Mouse (Mus musculus) brain, embryonic 14.5 days (tissue): ENCODE measurements around the gene Ms4a15. TPM values are rescaled to one million over a fixed set of nuclear protein-coding genes. Genes with fewer than 3 reads are reported as not detected.

Experiments used
- DNase-seq: peaks from one replicate; pipeline ENCODE4 v3.0.0-alpha.2; 2011; ENCODE audit warnings: low read depth
- CTCF ChIP-seq: fragments of 200-500 bp; IDR thresholded peaks from 2 replicates; pipeline ENCODE4 v1.5.1; 2012; ENCODE audit warnings: inconsistent platforms, mild to moderate bottlenecking, moderate library complexity, borderline replicate concordance; ENCODE audit not compliant: insufficient read depth, insufficient read length; ENCODE audit errors: extremely low read depth
- POLR2A ChIP-seq: fragments of 200-500 bp; IDR thresholded peaks from 2 replicates; pipeline ENCODE4 v1.6.1; 2012; ENCODE audit warnings: mild to moderate bottlenecking, inconsistent platforms, borderline replicate concordance; ENCODE audit not compliant: poor library complexity, insufficient read depth, insufficient read length, severe bottlenecking; ENCODE audit errors: extremely low read depth
- polyA plus RNA-seq: library from polyadenylated mRNA; depleted of rRNA; stranded (reverse); fragments of >200 nt; gene quantifications from 2 replicates; pipeline ENCODE4 v1.2.3, GENCODE M21; 2012

Gene Ms4a15
- polyA plus RNA-seq, 1 experiment: not detected

GRCm38 (mm10) chr19:10959085-10959977 lies 33.7 kb downstream of the Ms4a15 start:
- DNase-seq: peak; percentile 84
- no peak for TF ChIP-seq POLR2A
- peak; percentile 62; the same call in 1 of the 2 replicates for TF ChIP-seq CTCF

DNA sequence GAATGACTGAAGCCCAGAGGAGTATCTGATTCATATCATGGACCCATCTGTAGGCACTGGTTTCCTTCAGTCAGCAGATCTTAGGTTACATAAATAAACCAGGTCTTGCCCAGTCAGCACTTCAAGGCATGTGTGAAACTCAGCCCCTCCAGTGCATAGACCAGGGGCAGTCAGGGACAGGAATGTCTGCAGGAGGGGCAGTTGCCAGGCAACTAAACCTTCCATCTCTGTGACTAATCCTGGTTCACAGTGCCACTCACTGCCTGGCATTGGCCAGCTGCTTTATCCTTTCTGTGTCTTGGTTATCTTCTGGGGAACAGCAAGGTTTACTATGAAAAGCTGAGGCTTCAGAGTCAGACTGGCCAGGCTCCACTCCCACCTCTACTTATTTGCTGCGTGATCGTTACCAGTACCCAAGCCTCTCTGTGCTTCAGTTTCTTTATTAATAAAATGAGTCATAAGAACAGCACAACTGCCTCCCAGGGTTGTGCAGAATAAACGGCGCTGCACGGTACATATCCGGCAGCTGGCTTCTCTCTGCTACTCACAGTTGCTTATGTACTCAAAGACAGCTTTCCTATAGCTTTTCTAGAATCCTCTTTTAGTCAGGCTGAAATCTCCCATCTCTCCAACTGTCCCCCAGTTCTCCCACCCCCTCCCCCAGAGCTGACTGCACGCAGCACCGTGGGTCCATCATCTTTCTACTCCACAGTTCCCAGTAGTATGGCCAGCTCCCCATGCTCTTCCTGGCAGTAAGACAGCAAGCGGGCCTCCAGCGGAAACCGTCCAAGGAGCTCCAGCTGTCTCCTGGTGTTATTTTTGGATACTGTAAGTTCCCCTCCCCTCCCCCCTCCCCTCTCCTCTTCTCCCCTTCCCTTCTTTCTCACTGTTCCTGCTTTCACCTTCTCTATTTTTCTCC lies 40.8 kb downstream of the Ms4a15 start:
- DNase-seq: peak; percentile 65
- no peak for TF ChIP-seq POLR2A
- no peak for TF ChIP-seq CTCF

DNA sequence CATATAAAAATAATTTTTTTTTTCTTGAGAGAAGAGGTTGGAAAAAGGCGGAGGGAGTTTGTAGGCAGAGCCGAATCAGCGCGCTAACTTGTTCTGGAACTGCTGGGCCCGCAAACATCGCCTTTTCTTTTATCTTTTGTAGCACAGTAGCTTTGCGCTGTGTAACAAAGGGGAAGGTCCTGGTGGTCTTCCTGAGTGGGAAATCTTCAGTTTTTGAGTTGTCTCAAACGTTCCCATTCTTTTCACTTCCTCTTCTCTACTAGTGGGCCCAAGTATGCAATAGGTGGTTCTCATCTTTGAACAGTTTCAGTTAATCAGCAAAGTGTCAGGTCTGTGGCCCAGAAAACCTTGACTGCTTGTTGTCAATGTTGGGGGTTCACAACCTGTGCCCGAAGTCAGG lies 43.5 kb downstream of the Ms4a15 start:
- no peak for TF ChIP-seq POLR2A
- TF ChIP-seq CTCF: no peak

DNA sequence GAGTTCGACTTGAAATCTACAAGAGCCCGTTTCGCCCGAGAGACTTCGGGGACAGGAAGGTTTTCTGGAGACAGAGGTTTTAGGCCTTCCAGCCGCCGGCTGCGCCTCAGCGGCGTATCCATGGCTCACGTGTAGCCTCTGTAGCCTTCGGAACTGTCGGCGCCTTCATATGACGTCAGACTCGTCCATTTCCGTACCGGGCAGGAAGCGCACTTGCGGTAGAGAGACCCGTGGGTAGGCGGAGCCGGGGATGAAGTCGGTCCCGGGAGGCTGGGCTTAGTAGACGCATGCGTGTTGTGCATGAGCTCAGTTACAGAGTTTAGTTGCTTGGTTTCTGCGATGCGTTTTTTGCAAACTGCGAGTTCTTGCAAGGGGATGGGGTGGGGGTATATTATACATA lies 43.9 kb downstream of the Ms4a15 start, which contains the start of gene Ccdc86:
TSS of gene Ccdc86 (minus strand) at position 155 of the 400 bp plus-strand sequence.
- no peak for TF ChIP-seq CTCF
- peak; percentile 39; the same call in 1 of the 2 replicates for TF ChIP-seq POLR2A
- peak; percentile 100 for DNase-seq

More for the DNA sequence above, 43.5 kb downstream of the Ms4a15 start:
- DNase-seq: no peak

DNA sequence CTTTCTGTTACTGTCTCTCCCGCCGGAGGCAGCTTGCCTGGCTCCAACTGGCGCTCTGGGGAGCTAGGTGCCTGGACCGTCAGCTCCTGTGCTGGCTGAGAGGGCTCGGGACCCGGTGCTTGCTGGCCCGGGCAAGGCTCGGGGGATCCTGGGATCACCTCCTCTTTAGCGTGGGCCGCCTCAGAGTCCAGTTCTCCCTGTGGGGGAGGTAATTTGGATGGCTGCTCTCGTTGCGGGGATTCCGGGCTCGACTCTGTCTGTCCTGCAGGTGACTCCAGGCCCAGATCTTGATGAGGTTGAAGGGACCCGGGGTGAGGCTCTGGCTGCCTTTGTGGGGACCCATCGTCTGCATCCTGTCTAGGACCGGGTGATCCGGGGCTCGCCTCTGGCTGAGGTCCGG lies 44.6 kb downstream of the Ms4a15 start:
- no peak for DNase-seq
- TF ChIP-seq CTCF: no peak

DNA sequence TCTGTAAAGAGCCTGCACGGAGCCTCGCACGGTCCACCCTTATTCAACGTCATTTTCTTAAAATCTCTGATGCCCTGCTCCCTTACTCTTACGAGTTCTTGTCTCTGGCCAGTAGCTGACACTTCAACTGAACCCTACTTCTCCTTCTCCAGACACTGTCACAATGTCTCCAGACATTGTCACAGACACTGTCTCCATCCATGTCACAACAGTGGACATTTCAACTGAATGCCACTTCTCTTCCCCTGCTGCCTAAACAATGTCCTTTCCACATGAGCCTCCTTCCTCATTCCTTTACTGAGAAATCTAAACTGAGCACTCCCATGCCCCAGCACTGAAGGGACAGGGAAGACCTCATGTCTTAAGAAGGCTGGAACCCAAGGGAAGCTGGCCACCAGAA lies 45.8 kb downstream of the Ms4a15 start:
- no peak for DNase-seq
- TF ChIP-seq POLR2A (no peak), CTCF (no peak)

- no peak for TF ChIP-seq CTCF
- no peak for TF ChIP-seq POLR2A
- no peak for DNase-seq
These were observed 46.5 kb downstream of the Ms4a15 start for GRCm38 (mm10) chr19:10946506-10946905.

GRCm38 (mm10) chr19:10943955-10944354 lies 49.1 kb downstream of the Ms4a15 start:
- TF ChIP-seq CTCF (no peak), POLR2A (no peak)

DNA sequence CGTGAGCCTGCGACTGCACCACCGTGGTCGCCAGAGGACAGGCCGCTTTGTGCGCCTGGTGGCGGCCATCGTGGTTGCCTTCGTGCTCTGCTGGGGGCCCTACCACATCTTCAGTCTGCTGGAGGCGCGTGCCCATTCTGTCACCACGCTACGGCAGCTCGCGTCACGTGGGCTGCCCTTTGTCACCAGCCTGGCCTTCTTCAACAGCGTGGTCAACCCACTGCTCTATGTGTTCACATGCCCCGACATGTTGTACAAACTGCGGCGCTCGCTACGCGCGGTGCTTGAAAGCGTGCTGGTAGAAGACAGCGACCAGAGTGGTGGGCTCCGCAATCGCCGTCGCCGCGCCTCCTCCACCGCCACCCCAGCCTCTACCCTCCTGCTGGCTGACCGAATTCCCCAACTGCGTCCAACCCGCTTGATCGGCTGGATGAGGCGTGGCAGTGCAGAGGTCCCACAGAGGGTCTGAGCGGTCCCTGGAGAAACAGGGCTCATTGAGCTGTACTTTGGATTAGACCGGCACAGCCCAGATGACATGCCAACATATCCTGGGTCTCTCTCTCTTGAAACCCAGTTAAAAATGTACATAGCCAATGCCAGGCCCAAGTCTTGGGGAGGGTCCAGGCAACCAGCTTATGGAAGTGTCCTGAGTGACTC lies 52.1 kb downstream of the Ms4a15 start:
- no peak for TF ChIP-seq CTCF
- TF ChIP-seq POLR2A: no peak
- peak; percentile 79 for DNase-seq

More at GRCm38 (mm10) chr19:10943955-10944354, 49.1 kb downstream of the Ms4a15 start:
- DNase-seq: no peak

DNA sequence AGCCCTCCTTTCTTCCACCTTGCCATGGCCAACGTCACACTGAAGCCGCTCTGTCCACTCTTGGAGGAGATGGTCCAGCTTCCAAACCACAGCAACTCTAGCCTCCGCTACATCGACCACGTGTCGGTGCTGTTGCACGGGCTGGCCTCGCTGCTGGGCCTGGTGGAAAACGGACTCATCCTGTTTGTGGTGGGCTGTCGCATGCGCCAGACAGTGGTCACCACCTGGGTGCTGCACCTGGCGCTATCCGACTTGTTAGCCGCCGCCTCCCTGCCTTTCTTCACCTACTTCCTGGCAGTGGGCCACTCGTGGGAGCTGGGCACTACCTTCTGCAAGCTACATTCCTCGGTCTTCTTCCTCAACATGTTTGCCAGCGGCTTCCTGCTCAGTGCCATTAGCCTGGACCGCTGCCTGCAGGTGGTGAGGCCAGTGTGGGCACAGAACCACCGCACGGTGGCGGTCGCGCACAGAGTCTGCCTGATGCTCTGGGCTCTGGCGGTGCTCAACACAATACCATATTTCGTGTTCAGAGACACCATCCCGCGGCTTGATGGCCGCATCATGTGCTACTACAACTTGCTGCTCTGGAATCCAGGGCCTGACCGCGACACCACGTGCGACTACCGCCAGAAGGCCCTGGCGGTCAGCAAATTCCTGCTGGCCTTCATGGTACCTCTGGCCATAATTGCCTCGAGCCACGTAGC lies 52.8 kb downstream of the Ms4a15 start:
- peak; percentile 92 for DNase-seq
- TF ChIP-seq CTCF: peak; percentile 91
- peak; percentile 40; the same call in 1 of the 2 replicates for TF ChIP-seq POLR2A
